Mouse (Mus musculus): Measurements from ENCODE around the gene Gpn1. TPM values are rescaled to one million over a fixed set of nuclear protein-coding genes. Genes with fewer than 3 reads are reported as not detected.
A peak's percentile ranks its signal among the peaks of the same experiment; 100 is the strongest.

Gene Gpn1
- 47.9 and 54.5 TPM in 2 replicates for polyA plus RNA-seq (2015; fragmentation: Nextera tagmentation; extraction: Ambion mirVana)

DNA sequence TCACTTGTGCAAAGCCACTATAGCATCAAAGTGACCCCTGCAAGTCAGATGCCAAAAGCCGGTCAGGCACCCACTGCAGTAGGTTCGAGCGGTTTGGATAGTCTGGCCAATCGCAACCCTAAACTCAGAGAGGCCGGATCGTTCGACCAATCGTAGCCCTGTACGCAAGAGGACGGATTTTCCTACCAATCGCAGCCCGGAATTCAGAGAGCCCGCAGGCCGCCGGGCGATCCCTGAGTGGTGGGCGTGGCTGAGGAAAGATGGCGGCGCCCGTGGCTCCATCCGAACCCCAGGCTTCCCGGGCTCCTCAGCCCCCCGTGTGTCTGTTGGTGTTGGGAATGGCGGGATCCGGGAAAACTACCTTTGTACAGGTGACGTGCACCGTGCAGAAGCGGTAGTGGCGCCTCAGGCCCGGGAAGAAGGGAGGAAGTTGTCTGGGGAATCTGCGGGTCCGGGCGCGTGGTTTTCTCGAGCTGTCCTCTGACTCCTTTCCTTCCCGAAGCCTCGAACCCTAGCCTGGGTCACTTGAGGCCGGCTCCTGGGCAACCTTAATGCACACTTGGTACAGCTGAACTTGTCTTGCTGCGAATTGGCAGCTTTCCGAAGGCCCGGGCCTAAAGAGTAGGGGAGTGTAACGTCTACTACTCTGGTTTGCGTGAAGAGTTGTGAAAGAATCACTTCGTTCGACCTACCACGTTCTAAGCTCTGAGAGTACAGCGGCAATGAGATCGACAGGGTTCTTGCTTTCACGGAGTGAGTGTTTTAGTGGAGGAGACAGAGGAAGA, at the start of gene Gpn1:
Gene Gpn1, plus strand, starts transcription at position 229 of the 785 bp plus-strand sequence.
- peak within 1 kb of the TSS; percentile 62 for H3K4me3 ChIP-seq (replicated peaks)
- H3K4me2 ChIP-seq (replicated peaks), result peak within 1 kb of the TSS; percentile 75
- H3K9me3 ChIP-seq, result no peaks in the 10 kb centered on the region
- peak within 1 kb of the TSS; percentile 67 for H3K9ac ChIP-seq
- under 1% methylated on average over 49 of the region's 49 CpGs for whole genome bisulfite sequencing
- no peak within 1 kb of the TSS for H3K27ac ChIP-seq
- ATAC-seq, result peak; percentile 100
- peaks cover 15% of the 10 kb centered on the region for H3K36me3 ChIP-seq
- H3K27me3 ChIP-seq (replicated peaks), result no peaks in the 10 kb centered on the region
- H3K4me1 ChIP-seq (replicated peaks), result peaks cover 5% of the 10 kb centered on the region; the same call in 1 of the 2 replicates

GRCm38 (mm10) chr5:31451336-31451735, 43.2 kb upstream of the Gpn1 start:
- Histone ChIP-seq H3K9ac (no peak overlapping the region), H3K9me3 (no peaks in the 10 kb centered on the region), H3K27me3 (replicated peaks) (no peaks in the 10 kb centered on the region), H3K4me3 (replicated peaks) (no peak overlapping the region), H3K4me2 (replicated peaks) (no peak overlapping the region), H3K27ac (peak overlapping the region; percentile 48; the same call in 1 of the 2 replicates), H3K36me3 (no peaks in the 10 kb centered on the region), H3K4me1 (replicated peaks) (0 out of 2 replicates have a peak, but pooled peaks cover 10% of the 10 kb centered on the region)
- ATAC-seq, result 0 out of 2 replicates have a peak, but pooled peaks have one; percentile 13
- WGBS, result 72% methylated on average over 2 of the region's 2 CpGs

GRCm38 (mm10) chr5:31451878-31452561, 42.5 kb upstream of the Gpn1 start, which contains the start of gene Zfp512:
Gene Zfp512, plus strand, starts transcription at chr5:31452431.
- H3K27ac ChIP-seq, result peak within 1 kb of the TSS; percentile 56
- H3K4me2 ChIP-seq (replicated peaks), result peak within 1 kb of the TSS; percentile 80
- 0 out of 2 replicates have a peak, but pooled peaks cover 10% of the 10 kb centered on the region for H3K4me1 ChIP-seq (replicated peaks)
- peak; percentile 99 for ATAC-seq
- WGBS, result 6% methylated on average over 23 of the region's 23 CpGs
- H3K9me3 ChIP-seq, result no peaks in the 10 kb centered on the region
- H3K36me3 ChIP-seq, result no peaks in the 10 kb centered on the region
- H3K4me3 ChIP-seq (replicated peaks), result peak within 1 kb of the TSS; percentile 50
- H3K27me3 ChIP-seq (replicated peaks), result no peaks in the 10 kb centered on the region
- peak within 1 kb of the TSS; percentile 58 for H3K9ac ChIP-seq

- ATAC-seq, result no peak; the same call in 1 of the 2 replicates
These were observed 42.0 kb upstream of the Gpn1 start for GRCm38 (mm10) chr5:31452562-31452878.

GRCm38 (mm10) chr5:31452886-31453410, 41.6 kb upstream of the Gpn1 start:
- no peak for ATAC-seq
- H3K27me3 ChIP-seq (replicated peaks), result no peaks in the 10 kb centered on the region
- H3K4me2 ChIP-seq (replicated peaks), result peak overlapping the region; percentile 80
- no peak overlapping the region for H3K27ac ChIP-seq
- no peaks in the 10 kb centered on the region for H3K9me3 ChIP-seq
- H3K4me1 ChIP-seq (replicated peaks), result 0 out of 2 replicates have a peak, but pooled peaks cover 10% of the 10 kb centered on the region
- 12% methylated on average over 7 of the region's 7 CpGs for WGBS
- H3K9ac ChIP-seq, result peak overlapping the region; percentile 58
- no peaks in the 10 kb centered on the region for H3K36me3 ChIP-seq
- H3K4me3 ChIP-seq (replicated peaks), result peak overlapping the region; percentile 50

More at GRCm38 (mm10) chr5:31452562-31452878, 42.0 kb upstream of the Gpn1 start:
- Histone ChIP-seq H3K27me3 (replicated peaks) (no peaks in the 10 kb centered on the region), H3K4me3 (replicated peaks) (peak overlapping the region; percentile 50), H3K36me3 (no peaks in the 10 kb centered on the region), H3K9ac (peak overlapping the region; percentile 34), H3K4me2 (replicated peaks) (peak overlapping the region; percentile 80), H3K4me1 (replicated peaks) (0 out of 2 replicates have a peak, but pooled peaks cover 10% of the 10 kb centered on the region), H3K9me3 (no peaks in the 10 kb centered on the region), H3K27ac (peak overlapping the region; percentile 56)
- WGBS, result 0% methylated on average over 11 of the region's 11 CpGs

DNA sequence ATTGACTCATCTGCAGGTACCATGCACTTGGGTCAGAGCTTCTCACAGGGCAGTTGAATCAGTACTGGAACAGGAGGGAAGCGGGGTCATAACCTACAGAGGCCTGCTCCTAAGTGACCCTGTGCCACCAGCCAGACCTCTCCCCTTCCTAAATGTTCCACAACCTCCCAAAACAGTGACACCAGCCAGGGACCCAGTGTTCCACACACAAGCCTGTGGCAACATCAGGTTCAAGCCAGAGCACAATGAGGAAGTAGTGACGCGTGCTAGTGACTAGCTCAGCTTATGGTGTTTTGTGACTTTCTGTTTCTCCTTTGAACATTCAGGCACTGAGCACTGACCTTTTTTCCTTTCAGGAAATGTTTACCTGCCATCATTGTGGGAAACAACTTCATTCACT, 26.7 kb upstream of the Gpn1 start:
- no peak overlapping the region for H3K9ac ChIP-seq
- H3K27ac ChIP-seq, result no peak overlapping the region
- peaks cover 30% of the 10 kb centered on the region for H3K36me3 ChIP-seq
- no peak overlapping the region for H3K4me3 ChIP-seq (replicated peaks)
- no peak for ATAC-seq
- H3K4me1 ChIP-seq (replicated peaks), result no peaks in the 10 kb centered on the region
- H3K27me3 ChIP-seq (replicated peaks), result no peaks in the 10 kb centered on the region
- no peaks in the 10 kb centered on the region for H3K9me3 ChIP-seq
- WGBS, result 94% methylated on average over 3 of the region's 3 CpGs
- no peak overlapping the region for H3K4me2 ChIP-seq (replicated peaks)

DNA sequence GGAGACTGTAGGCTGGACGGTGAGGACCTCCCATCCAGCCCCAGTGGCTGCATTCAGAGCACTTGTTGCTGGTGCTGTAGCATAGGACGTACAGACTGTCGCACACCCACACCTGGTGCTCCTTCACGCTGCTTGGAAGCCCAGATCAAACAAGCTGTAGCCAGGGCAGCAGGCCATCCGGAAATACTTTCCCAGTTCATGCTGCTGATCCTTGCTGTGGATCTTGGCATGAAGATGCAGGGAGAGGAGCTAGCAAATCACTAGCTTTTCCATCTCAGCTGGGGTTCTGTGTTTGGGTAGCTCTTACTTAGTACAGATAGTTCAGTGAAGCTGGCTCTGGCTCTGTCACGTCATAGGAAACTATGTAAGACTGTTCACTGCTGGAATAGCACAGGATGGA, 24.8 kb upstream of the Gpn1 start:
- Histone ChIP-seq H3K4me3 (replicated peaks) (no peak overlapping the region), H3K9ac (no peak overlapping the region), H3K36me3 (peaks cover 39% of the 10 kb centered on the region), H3K27ac (no peak overlapping the region), H3K4me2 (replicated peaks) (no peak overlapping the region), H3K4me1 (replicated peaks) (no peaks in the 10 kb centered on the region), H3K9me3 (no peaks in the 10 kb centered on the region), H3K27me3 (replicated peaks) (no peaks in the 10 kb centered on the region)
- 93% methylated on average over 6 of the region's 6 CpGs for WGBS
- no peak for ATAC-seq

DNA sequence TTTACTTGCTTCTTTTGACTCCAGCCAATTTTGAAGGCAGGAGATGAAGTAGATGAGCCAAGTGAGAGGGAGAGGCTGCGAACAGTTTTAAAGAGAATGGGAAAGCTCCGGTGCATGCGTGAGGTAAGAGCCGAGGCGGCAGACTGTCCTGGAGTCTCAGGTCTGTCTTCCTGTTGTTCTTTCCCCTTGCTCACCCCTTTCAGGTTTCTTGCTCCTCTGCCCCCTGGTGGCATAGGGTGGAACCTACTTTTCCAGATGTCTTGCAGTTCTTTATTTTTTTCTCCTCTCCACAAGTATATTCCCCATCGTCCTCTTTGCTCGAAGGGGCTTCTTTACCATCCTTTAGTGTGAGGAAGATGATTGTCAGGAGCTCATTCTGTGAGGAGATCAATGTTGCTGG, 24.2 kb upstream of the Gpn1 start:
- ATAC-seq, result no peak
- Histone ChIP-seq H3K4me1 (replicated peaks) (no peaks in the 10 kb centered on the region), H3K9me3 (no peaks in the 10 kb centered on the region), H3K9ac (no peak overlapping the region), H3K27me3 (replicated peaks) (no peaks in the 10 kb centered on the region), H3K4me3 (replicated peaks) (no peak overlapping the region), H3K36me3 (peaks cover 39% of the 10 kb centered on the region), H3K27ac (no peak overlapping the region), H3K4me2 (replicated peaks) (no peak overlapping the region)
- WGBS, result 72% methylated on average over 7 of the region's 7 CpGs

GRCm38 (mm10) chr5:31480536-31480935, 14.0 kb upstream of the Gpn1 start:
- Histone ChIP-seq H3K4me2 (replicated peaks) (no peak overlapping the region), H3K27me3 (replicated peaks) (no peaks in the 10 kb centered on the region), H3K9ac (no peak overlapping the region), H3K4me3 (replicated peaks) (no peak overlapping the region), H3K4me1 (replicated peaks) (no peaks in the 10 kb centered on the region), H3K36me3 (peaks cover 26% of the 10 kb centered on the region), H3K27ac (no peak overlapping the region), H3K9me3 (no peaks in the 10 kb centered on the region)
- 90% methylated on average over 4 of the region's 4 CpGs for WGBS
- ATAC-seq, result no peak

DNA sequence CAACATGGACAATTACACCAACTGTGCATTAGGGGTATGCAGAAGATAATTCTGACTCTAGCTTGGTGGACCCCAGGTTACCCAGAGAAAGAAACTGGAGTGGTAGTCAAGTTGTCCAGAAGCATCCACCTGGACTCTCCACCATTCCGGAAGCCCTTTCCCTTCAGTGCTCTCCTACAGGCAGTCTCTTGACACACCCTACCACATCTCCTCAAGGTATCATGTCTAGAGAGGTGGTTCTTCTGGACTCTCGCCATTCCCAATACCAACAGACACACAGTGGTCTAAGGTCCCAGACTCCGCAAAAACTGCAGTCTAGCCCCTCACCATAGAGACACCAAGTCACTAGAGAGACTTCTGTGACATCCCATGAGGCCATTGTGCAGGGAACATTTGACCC, 9.1 kb upstream of the Gpn1 start, which contains the start of gene 4930548H24Rik:
Gene 4930548H24Rik, plus strand, starts transcription at position 301 of the 400 bp plus-strand sequence.
- H3K36me3 ChIP-seq, result 0 out of 2 replicates have a peak, but pooled peaks cover 6% of the 10 kb centered on the region
- 92% methylated on average over 3 of the region's 3 CpGs for whole genome bisulfite sequencing
- no peak within 1 kb of the TSS for H3K4me2 ChIP-seq (replicated peaks)
- H3K4me3 ChIP-seq (replicated peaks), result no peak within 1 kb of the TSS
- H3K9me3 ChIP-seq, result no peaks in the 10 kb centered on the region
- H3K27me3 ChIP-seq (replicated peaks), result no peaks in the 10 kb centered on the region
- no peaks in the 10 kb centered on the region for H3K4me1 ChIP-seq (replicated peaks)
- no peak within 1 kb of the TSS for H3K27ac ChIP-seq
- ATAC-seq, result no peak
- H3K9ac ChIP-seq, result no peak within 1 kb of the TSS

DNA sequence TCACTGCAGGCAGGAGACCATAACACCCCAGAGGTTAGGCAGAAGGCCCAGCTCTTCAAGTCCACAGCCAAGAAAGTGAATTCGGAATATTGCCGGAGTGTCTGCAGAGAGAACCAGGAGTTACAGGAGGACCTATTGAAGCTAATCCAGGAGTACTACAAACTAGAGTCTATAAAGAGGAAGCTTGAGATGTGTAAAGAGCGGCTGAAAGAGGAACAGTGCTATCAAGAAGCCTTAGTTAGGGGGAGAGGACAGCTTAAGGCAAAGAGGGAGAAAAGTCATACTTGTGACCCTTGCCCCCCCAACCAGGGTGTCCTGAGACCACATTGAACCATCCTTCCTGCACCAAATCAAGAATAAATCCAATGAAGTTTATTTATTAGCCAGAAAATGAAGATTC, 6.7 kb upstream of the Gpn1 start:
- Histone ChIP-seq H3K27ac (no peak overlapping the region), H3K36me3 (no peaks in the 10 kb centered on the region), H3K27me3 (replicated peaks) (no peaks in the 10 kb centered on the region), H3K4me2 (replicated peaks) (no peak overlapping the region), H3K9me3 (no peaks in the 10 kb centered on the region), H3K9ac (no peak overlapping the region), H3K4me3 (replicated peaks) (no peak overlapping the region), H3K4me1 (replicated peaks) (no peaks in the 10 kb centered on the region)
- WGBS, result 90% methylated on average over 3 of the region's 3 CpGs
- ATAC-seq, result no peak

DNA sequence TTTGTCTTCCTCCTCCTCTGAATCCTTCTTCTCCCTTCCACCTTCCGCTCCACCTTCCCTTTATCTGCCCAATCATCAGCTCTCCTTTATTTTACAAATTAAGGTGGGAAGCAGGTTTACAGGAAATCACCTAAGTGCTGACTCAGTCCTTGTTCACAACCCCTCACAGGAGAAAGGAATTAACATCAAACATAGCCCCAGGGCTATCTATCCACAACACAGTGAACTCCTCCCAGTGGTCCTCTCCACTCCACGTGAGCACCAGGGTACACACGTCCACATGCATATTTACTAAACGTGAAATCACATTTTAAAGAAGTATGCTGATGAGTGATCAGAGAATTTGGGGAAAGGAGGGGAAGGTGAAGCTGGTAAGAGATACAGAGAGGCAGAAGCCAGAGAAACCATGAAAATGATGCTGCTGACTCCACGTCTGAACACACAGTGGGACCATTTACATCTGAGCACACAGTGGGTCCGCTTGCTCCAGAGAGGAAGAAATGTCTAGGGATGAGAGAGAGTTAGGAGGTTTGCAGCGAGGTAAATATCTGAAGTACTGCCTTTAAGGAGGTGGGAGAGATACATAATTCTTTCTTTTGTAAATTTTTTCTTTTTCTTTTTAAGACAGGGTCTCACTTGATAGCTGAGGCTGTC, 5.3 kb upstream of the Gpn1 start:
- Histone ChIP-seq H3K27me3 (replicated peaks) (no peaks in the 10 kb centered on the region), H3K4me3 (replicated peaks) (no peak overlapping the region), H3K27ac (no peak overlapping the region), H3K9me3 (no peaks in the 10 kb centered on the region), H3K9ac (no peak overlapping the region), H3K4me2 (replicated peaks) (no peak overlapping the region), H3K4me1 (replicated peaks) (no peaks in the 10 kb centered on the region), H3K36me3 (no peaks in the 10 kb centered on the region)
- no peak for ATAC-seq
- 62% methylated on average over 7 of the region's 7 CpGs for WGBS
